Mouse (Mus musculus) hindbrain, embryonic 11.5 days (tissue): Measurements from ENCODE around the gene Gm7361. TPM values are rescaled to one million over a fixed set of nuclear protein-coding genes. Genes with fewer than 3 reads are reported as not detected.
"Not testable (repeated sequence)": the region's sequence is repeated elsewhere in the genome, so short reads cannot be mapped to it uniquely, and the experiment has no call there.

Experiments
- ATAC-seq: fragments of 200-750 bp; cut with Nextera tagmentation; 2 replicates; pipeline ENCODE4 v1.8.0; 2017; ENCODE audit warnings: mild to moderate bottlenecking, moderate TSS enrichment, moderate library complexity; ENCODE audit not compliant: low FRiP score
- DNase-seq: peaks from one replicate; pipeline ENCODE4 v3.0.0-alpha.2; 2015; ENCODE audit warnings: low spot score
- H3K27ac ChIP-seq: fragments of 300-500 bp; sonication (generic); 2 replicates; pipeline ENCODE4 v1.5.1; 2014; ENCODE audit warnings: mild to moderate bottlenecking, low read depth, low read length
- H3K27me3 ChIP-seq: fragments of 300-500 bp; sonication (generic); 2 replicates; pipeline ENCODE4 v1.6.1; 2014; ENCODE audit warnings: mild to moderate bottlenecking, low read length, moderate library complexity, mixed read lengths; ENCODE audit not compliant: control insufficient read depth, insufficient read depth
- H3K36me3 ChIP-seq: fragments of 300-500 bp; sonication (generic); 2 replicates; pipeline ENCODE4 v1.6.1; 2014; ENCODE audit warnings: mild to moderate bottlenecking, low read length, moderate library complexity, mixed read lengths; ENCODE audit not compliant: control insufficient read depth, insufficient read depth
- H3K4me1 ChIP-seq: fragments of 300-500 bp; sonication (generic); replicated peaks from 2 replicates; pipeline ENCODE4 v1.6.1; 2014; ENCODE audit warnings: low read length, mixed read lengths; ENCODE audit not compliant: control insufficient read depth, insufficient read depth
- H3K4me2 ChIP-seq: fragments of 300-500 bp; sonication (generic); replicated peaks from 2 replicates; pipeline ENCODE4 v1.6.1; 2014; ENCODE audit warnings: mild to moderate bottlenecking, low read depth, low read length
- H3K4me3 ChIP-seq: fragments of 300-500 bp; sonication (generic); 2 replicates; pipeline ENCODE4 v1.5.1; 2014; ENCODE audit warnings: low read depth, low read length
- H3K9ac ChIP-seq: fragments of 300-500 bp; sonication (generic); 2 replicates; pipeline ENCODE4 v1.6.1; 2014; ENCODE audit warnings: low read depth, low read length
- H3K9me3 ChIP-seq: fragments of 300-500 bp; sonication (generic); 2 replicates; pipeline ENCODE4 v1.6.1; 2016; ENCODE audit warnings: low read length; ENCODE audit not compliant: control insufficient read depth
- WGBS: fragments of 180-500 bp; shearing (Covaris S2); extraction: QIAGEN DNeasy Blood & Tissue Kit; methylation state at CpG from one replicate; pipeline ENCODE4 v1.1.7; 2014; 5-methylcytosine and 5-hydroxymethylcytosine counted together
- polyA plus RNA-seq: library from polyadenylated mRNA; unstranded; fragments of >200 nt; fragmentation: Nextera tagmentation; extraction: Ambion mirVana; gene quantifications from 2 replicates; pipeline ENCODE4 v1.2.1, GENCODE M21; 2014

Gm7361 gene
- polyA plus RNA-seq = 0.06 TPM in 1 of 2 replicates, not detected in the other

GRCm38 (mm10) chr5:26257391-26257790 is at the start of gene Gm7361:
TSS of gene Gm7361 (plus strand) at chr5:26257691.
- not testable (repeated sequence) for H3K4me1 ChIP-seq, H3K36me3 ChIP-seq, H3K4me3 ChIP-seq, DNase-seq, H3K27me3 ChIP-seq, H3K4me2 ChIP-seq, H3K9ac ChIP-seq, ATAC-seq, H3K27ac ChIP-seq, H3K9me3 ChIP-seq
- WGBS = 89% methylated on average over 3 of the region's 3 CpGs

GRCm38 (mm10) chr5:26211030-26211429 is 46.5 kb upstream of the Gm7361 start:
- ATAC-seq (no peak), DNase-seq (no peak)
- H3K4me1 ChIP-seq = no peaks in the 10 kb centered on the region
- no peaks in the 10 kb centered on the region for H3K27me3 ChIP-seq
- WGBS = 83% methylated on average over 4 of the region's 4 CpGs
- H3K36me3 ChIP-seq = no peaks in the 10 kb centered on the region
- no peak overlapping the region for H3K27ac ChIP-seq
- no peak overlapping the region for H3K4me3 ChIP-seq
- H3K4me2 ChIP-seq = no peak overlapping the region
- H3K9ac ChIP-seq = no peak overlapping the region
- no peaks in the 10 kb centered on the region for H3K9me3 ChIP-seq

- H3K4me2 ChIP-seq = no peak overlapping the region
- no peak overlapping the region for H3K9ac ChIP-seq
- H3K4me1 ChIP-seq = no peaks in the 10 kb centered on the region
- no peak overlapping the region for H3K27ac ChIP-seq
- no peak for DNase-seq
- no peaks in the 10 kb centered on the region for H3K36me3 ChIP-seq
- H3K4me3 ChIP-seq = no peak overlapping the region
- no peaks in the 10 kb centered on the region for H3K27me3 ChIP-seq
- no peaks in the 10 kb centered on the region for H3K9me3 ChIP-seq
- ATAC-seq = no peak
- WGBS = 93% methylated on average over 1 of the region's 1 CpGs
These were observed 35.4 kb upstream of the Gm7361 start for GRCm38 (mm10) chr5:26222076-26222475.

GRCm38 (mm10) chr5:26266656-26267055 is 9.2 kb downstream of the Gm7361 start:
- H3K4me1 ChIP-seq, ATAC-seq, H3K4me2 ChIP-seq, H3K36me3 ChIP-seq, H3K27ac ChIP-seq, DNase-seq, H3K9me3 ChIP-seq, H3K4me3 ChIP-seq, H3K9ac ChIP-seq, H3K27me3 ChIP-seq: not testable (repeated sequence)
- WGBS = 76% methylated on average over 2 of the region's 3 CpGs

GRCm38 (mm10) chr5:26280361-26280760 is 22.9 kb downstream of the Gm7361 start:
- DNase-seq (no peak), ATAC-seq (no peak)
- Histone ChIP-seq H3K4me2 (no peak overlapping the region), H3K4me1 (no peaks in the 10 kb centered on the region), H3K27me3 (no peaks in the 10 kb centered on the region), H3K4me3 (no peak overlapping the region), H3K27ac (no peak overlapping the region), H3K9ac (no peak overlapping the region), H3K9me3 (no peaks in the 10 kb centered on the region), H3K36me3 (no peaks in the 10 kb centered on the region)
- 84% methylated on average over 5 of the region's 5 CpGs for WGBS

GRCm38 (mm10) chr5:26281717-26282116 is 24.2 kb downstream of the Gm7361 start:
- Histone ChIP-seq H3K4me1 (no peaks in the 10 kb centered on the region), H3K9me3 (no peaks in the 10 kb centered on the region), H3K36me3 (no peaks in the 10 kb centered on the region), H3K27me3 (no peaks in the 10 kb centered on the region), H3K4me2 (no peak overlapping the region), H3K4me3 (no peak overlapping the region), H3K9ac (no peak overlapping the region), H3K27ac (no peak overlapping the region)
- ATAC-seq (no peak; the same call in 1 of the 2 replicates), DNase-seq (no peak)
- 100% methylated on average over 1 of the region's 1 CpGs for WGBS

- DNase-seq (peak; percentile 87), ATAC-seq (peak; percentile 51)
- H3K36me3 ChIP-seq = no peaks in the 10 kb centered on the region
- no peak overlapping the region for H3K9ac ChIP-seq
- H3K27ac ChIP-seq = no peak overlapping the region
- 8% methylated on average over 4 of the region's 4 CpGs for WGBS
- no peak overlapping the region for H3K4me2 ChIP-seq
- H3K27me3 ChIP-seq = no peaks in the 10 kb centered on the region
- H3K9me3 ChIP-seq = no peaks in the 10 kb centered on the region
- H3K4me3 ChIP-seq = no peak overlapping the region
- H3K4me1 ChIP-seq = no peaks in the 10 kb centered on the region
These were observed 24.8 kb downstream of the Gm7361 start for GRCm38 (mm10) chr5:26282282-26282681.

GRCm38 (mm10) chr5:26283399-26283798 is 25.9 kb downstream of the Gm7361 start:
- 79% methylated on average over 1 of the region's 1 CpGs for WGBS
- DNase-seq (no peak), ATAC-seq (no peak)
- Histone ChIP-seq H3K27ac (no peak overlapping the region), H3K4me2 (no peak overlapping the region), H3K36me3 (no peaks in the 10 kb centered on the region), H3K27me3 (no peaks in the 10 kb centered on the region), H3K4me3 (no peak overlapping the region), H3K9me3 (no peaks in the 10 kb centered on the region), H3K9ac (no peak overlapping the region), H3K4me1 (no peaks in the 10 kb centered on the region)

GRCm38 (mm10) chr5:26291621-26292020 is 34.1 kb downstream of the Gm7361 start:
- DNase-seq = no peak
- H3K9me3 ChIP-seq = no peaks in the 10 kb centered on the region
- H3K36me3 ChIP-seq = no peaks in the 10 kb centered on the region
- ATAC-seq = no peak
- H3K9ac ChIP-seq = no peak overlapping the region
- no peaks in the 10 kb centered on the region for H3K27me3 ChIP-seq
- H3K27ac ChIP-seq = no peak overlapping the region
- WGBS = 77% methylated on average over 1 of the region's 1 CpGs
- no peak overlapping the region for H3K4me3 ChIP-seq
- no peak overlapping the region for H3K4me2 ChIP-seq
- H3K4me1 ChIP-seq = no peaks in the 10 kb centered on the region
